Mouse (Mus musculus) limb, embryonic 12.5 days (tissue): ENCODE results near the gene Lgals3. TPM values are rescaled to one million over a fixed set of nuclear protein-coding genes. Genes with fewer than 3 reads are reported as not detected.

Source experiments
- ATAC-seq: fragments of 200-750 bp; cut with Nextera tagmentation; 2 replicates; pipeline ENCODE4 v1.8.0; 2017; ENCODE audit warnings: low read depth, moderate TSS enrichment; ENCODE audit not compliant: insufficient number of reproducible peaks, insufficient read depth, low FRiP score, low TSS enrichment
- H3K27ac ChIP-seq: fragments of 300-500 bp; sonication (generic); 2 replicates; pipeline ENCODE4 v1.5.1; 2016; ENCODE audit warnings: mild to moderate bottlenecking, moderate library complexity
- H3K27me3 ChIP-seq: fragments of 300-500 bp; sonication (generic); 2 replicates; pipeline ENCODE4 v1.6.1; 2016; ENCODE audit warnings: mild to moderate bottlenecking, moderate library complexity
- H3K36me3 ChIP-seq: fragments of 300-500 bp; sonication (generic); 2 replicates; pipeline ENCODE4 v1.6.1; 2016; ENCODE audit warnings: mild to moderate bottlenecking, moderate library complexity
- H3K4me1 ChIP-seq: fragments of 300-500 bp; sonication (generic); replicated peaks from 2 replicates; pipeline ENCODE4 v1.6.1; 2016
- H3K4me2 ChIP-seq: fragments of 300-500 bp; sonication (generic); 2 replicates; pipeline ENCODE4 v1.6.1; 2016; ENCODE audit warnings: mild to moderate bottlenecking, moderate library complexity
- H3K4me3 ChIP-seq: fragments of 300-500 bp; sonication (generic); replicated peaks from 2 replicates; pipeline ENCODE4 v1.5.1; 2016; ENCODE audit warnings: mild to moderate bottlenecking
- H3K9ac ChIP-seq: fragments of 300-500 bp; sonication (generic); replicated peaks from 2 replicates; pipeline ENCODE4 v1.6.1; 2016; ENCODE audit warnings: mild to moderate bottlenecking, moderate library complexity
- H3K9me3 ChIP-seq: fragments of 300-500 bp; sonication (generic); 2 replicates; pipeline ENCODE4 v1.6.1; 2016; ENCODE audit warnings: mild to moderate bottlenecking, moderate library complexity
- WGBS: fragments of 180-500 bp; shearing (Covaris S2); methylation state at CpG from one replicate; pipeline ENCODE4 v1.1.7; 2016; 5-methylcytosine and 5-hydroxymethylcytosine counted together
- polyA plus RNA-seq: library from polyadenylated mRNA; unstranded; fragments of >200 nt; fragmentation: Nextera tagmentation; extraction: Ambion mirVana; gene quantifications from 2 replicates; pipeline ENCODE4 v1.2.1, GENCODE M21; 2016

The Lgals3 gene
- polyA plus RNA-seq, 1 experiment from 2014 or later, result 0.87 TPM

DNA sequence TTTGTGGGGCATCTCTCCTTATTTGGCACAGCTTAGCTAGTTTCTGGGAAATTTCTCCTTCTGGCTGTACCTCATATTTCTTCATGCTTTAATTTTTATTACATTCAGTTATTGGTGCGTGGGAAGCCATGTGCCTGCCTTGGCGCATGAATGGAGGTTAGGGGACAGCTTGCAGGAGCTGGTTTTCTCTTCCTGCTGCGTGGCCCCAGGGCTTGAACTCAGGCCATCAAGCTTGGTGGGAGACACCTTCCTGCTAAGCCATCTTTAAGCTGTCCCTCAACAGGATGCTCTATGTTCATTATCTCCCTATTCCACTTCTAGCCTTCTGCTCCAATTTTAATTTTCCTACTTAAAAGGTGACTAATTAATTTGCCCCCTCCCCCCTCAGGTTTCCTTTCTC is 3.2 kb downstream of the Lgals3 start:
- H3K9ac ChIP-seq, result no peak overlapping the region
- no peak overlapping the region for H3K27ac ChIP-seq
- no peak overlapping the region for H3K4me3 ChIP-seq
- peaks cover 43% of the 10 kb centered on the region for H3K27me3 ChIP-seq
- H3K9me3 ChIP-seq, result no peaks in the 10 kb centered on the region
- WGBS, result 70% methylated on average over 3 of the region's 3 CpGs
- no peaks in the 10 kb centered on the region for H3K36me3 ChIP-seq
- H3K4me2 ChIP-seq, result no peak overlapping the region
- ATAC-seq, result no peak
- H3K4me1 ChIP-seq, result peaks cover 14% of the 10 kb centered on the region

GRCm38 (mm10) chr14:47371689-47372088 is 4.1 kb downstream of the Lgals3 start:
- 76% methylated on average over 6 of the region's 6 CpGs for WGBS

GRCm38 (mm10) chr14:47373728-47374678 is 6.5 kb downstream of the Lgals3 start:
- ATAC-seq, result peak; percentile 56; the same call in 1 of the 2 replicates
- H3K9me3 ChIP-seq, result no peaks in the 10 kb centered on the region
- peak overlapping the region; percentile 49 for H3K9ac ChIP-seq
- no peaks in the 10 kb centered on the region for H3K36me3 ChIP-seq
- H3K27ac ChIP-seq, result no peak overlapping the region
- WGBS, result 14% methylated on average over 49 of the region's 49 CpGs
- peaks cover 44% of the 10 kb centered on the region for H3K27me3 ChIP-seq
- H3K4me2 ChIP-seq, result peak overlapping the region; percentile 67
- peaks cover 9% of the 10 kb centered on the region for H3K4me1 ChIP-seq
- peak overlapping the region; percentile 36 for H3K4me3 ChIP-seq

More at GRCm38 (mm10) chr14:47371689-47372088, 4.1 kb downstream of the Lgals3 start:
- Histone ChIP-seq H3K9ac (no peak overlapping the region), H3K9me3 (no peaks in the 10 kb centered on the region), H3K27me3 (peaks cover 44% of the 10 kb centered on the region), H3K4me2 (no peak overlapping the region), H3K4me3 (no peak overlapping the region), H3K36me3 (no peaks in the 10 kb centered on the region), H3K27ac (no peak overlapping the region), H3K4me1 (peaks cover 14% of the 10 kb centered on the region)
- no peak for ATAC-seq

GRCm38 (mm10) chr14:47376526-47376925 is 9.0 kb downstream of the Lgals3 start:
- Histone ChIP-seq H3K9ac (no peak overlapping the region), H3K4me1 (peaks cover 9% of the 10 kb centered on the region), H3K9me3 (no peaks in the 10 kb centered on the region), H3K27me3 (peaks cover 44% of the 10 kb centered on the region), H3K36me3 (no peaks in the 10 kb centered on the region), H3K27ac (no peak overlapping the region), H3K4me3 (no peak overlapping the region), H3K4me2 (no peak overlapping the region)
- no peak for ATAC-seq
- WGBS, result 71% methylated on average over 2 of the region's 2 CpGs

GRCm38 (mm10) chr14:47378336-47378735 is 10.8 kb downstream of the Lgals3 start:
- H3K9me3 ChIP-seq, result no peaks in the 10 kb centered on the region
- H3K27ac ChIP-seq, result no peak overlapping the region
- peaks cover 9% of the 10 kb centered on the region for H3K4me1 ChIP-seq
- no peak overlapping the region for H3K9ac ChIP-seq
- no peak overlapping the region for H3K4me3 ChIP-seq
- H3K27me3 ChIP-seq, result peaks cover 29% of the 10 kb centered on the region
- ATAC-seq, result no peak
- no peaks in the 10 kb centered on the region for H3K36me3 ChIP-seq
- WGBS, result 74% methylated on average over 7 of the region's 7 CpGs
- no peak overlapping the region for H3K4me2 ChIP-seq

GRCm38 (mm10) chr14:47383911-47384310 is 16.4 kb downstream of the Lgals3 start:
- Histone ChIP-seq H3K4me3 (no peak overlapping the region), H3K36me3 (peaks cover 32% of the 10 kb centered on the region), H3K9me3 (no peaks in the 10 kb centered on the region), H3K9ac (no peak overlapping the region), H3K27me3 (no peaks in the 10 kb centered on the region), H3K27ac (no peak overlapping the region), H3K4me2 (no peak overlapping the region), H3K4me1 (no peaks in the 10 kb centered on the region)
- no peak for ATAC-seq
- WGBS, result 92% methylated on average over 7 of the region's 7 CpGs

DNA sequence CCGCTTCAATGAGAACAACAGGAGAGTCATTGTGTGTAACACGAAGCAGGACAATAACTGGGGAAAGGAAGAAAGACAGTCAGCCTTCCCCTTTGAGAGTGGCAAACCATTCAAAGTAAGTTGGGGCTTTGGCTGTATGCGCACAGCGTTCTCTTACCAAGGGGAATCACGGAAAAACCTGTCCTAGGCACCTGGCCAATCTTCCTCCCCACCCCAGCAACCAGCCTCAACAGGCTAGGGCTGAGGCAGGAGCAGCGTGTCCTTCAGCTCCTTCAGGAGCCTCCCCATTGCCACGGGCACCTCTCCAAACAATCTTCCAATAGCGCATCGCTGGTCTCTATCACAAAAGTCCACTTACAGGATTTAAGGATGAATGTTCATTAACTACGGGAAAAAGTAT is 17.1 kb downstream of the Lgals3 start:
- 89% methylated on average over 10 of the region's 10 CpGs for WGBS
- H3K27ac ChIP-seq, result no peak overlapping the region
- H3K36me3 ChIP-seq, result peaks cover 40% of the 10 kb centered on the region
- H3K9ac ChIP-seq, result no peak overlapping the region
- H3K4me1 ChIP-seq, result no peaks in the 10 kb centered on the region
- no peak overlapping the region for H3K4me2 ChIP-seq
- H3K27me3 ChIP-seq, result no peaks in the 10 kb centered on the region
- ATAC-seq, result no peak
- no peaks in the 10 kb centered on the region for H3K9me3 ChIP-seq
- no peak overlapping the region for H3K4me3 ChIP-seq

- no peak overlapping the region for H3K9ac ChIP-seq
- no peaks in the 10 kb centered on the region for H3K4me1 ChIP-seq
- H3K4me2 ChIP-seq, result no peak overlapping the region
- H3K36me3 ChIP-seq, result peaks cover 54% of the 10 kb centered on the region
- no peak overlapping the region for H3K4me3 ChIP-seq
- 0 out of 2 replicates have a peak overlapping the region, but pooled peaks have one; percentile 7 for H3K27ac ChIP-seq
- H3K9me3 ChIP-seq, result no peaks in the 10 kb centered on the region
- H3K27me3 ChIP-seq, result no peaks in the 10 kb centered on the region
- WGBS, result 70% methylated on average over 11 of the region's 11 CpGs
- no peak for ATAC-seq
These were observed 18.6 kb downstream of the Lgals3 start for GRCm38 (mm10) chr14:47386125-47386524.

GRCm38 (mm10) chr14:47393354-47394094 is 26.0 kb downstream of the Lgals3 start:
- no peak for ATAC-seq
- H3K36me3 ChIP-seq, result peaks cover 96% of the 10 kb centered on the region
- WGBS, result 80% methylated on average over 10 of the region's 10 CpGs
- no peaks in the 10 kb centered on the region for H3K4me1 ChIP-seq
- H3K4me3 ChIP-seq, result no peak overlapping the region
- no peak overlapping the region for H3K27ac ChIP-seq
- H3K9me3 ChIP-seq, result no peaks in the 10 kb centered on the region
- no peak overlapping the region for H3K4me2 ChIP-seq
- H3K27me3 ChIP-seq, result no peaks in the 10 kb centered on the region
- no peak overlapping the region for H3K9ac ChIP-seq

DNA sequence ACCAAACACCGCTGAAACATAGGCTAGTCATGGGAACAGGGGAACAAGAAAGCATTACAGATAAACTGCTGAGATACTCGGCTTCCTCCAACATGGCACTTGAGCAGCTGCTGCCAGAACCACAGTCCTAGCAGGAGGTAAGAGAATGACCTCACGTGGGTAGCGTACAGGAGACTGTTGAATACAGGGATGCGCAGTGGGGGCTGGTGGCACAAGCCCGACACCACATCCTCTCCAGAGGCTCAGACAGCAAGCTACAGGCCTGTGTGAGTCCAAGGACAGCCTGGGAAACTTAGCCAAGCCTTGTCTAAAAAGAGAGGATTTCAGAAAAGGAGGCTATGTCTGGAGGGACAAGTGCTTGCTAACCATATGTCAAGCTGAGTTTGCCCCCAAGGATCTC is 27.5 kb downstream of the Lgals3 start:
- H3K9me3 ChIP-seq, result no peaks in the 10 kb centered on the region
- H3K27ac ChIP-seq, result no peak overlapping the region
- no peaks in the 10 kb centered on the region for H3K27me3 ChIP-seq
- no peak for ATAC-seq
- H3K9ac ChIP-seq, result no peak overlapping the region
- H3K4me3 ChIP-seq, result no peak overlapping the region
- peaks cover 96% of the 10 kb centered on the region for H3K36me3 ChIP-seq
- H3K4me1 ChIP-seq, result no peaks in the 10 kb centered on the region
- WGBS, result 96% methylated on average over 6 of the region's 6 CpGs
- no peak overlapping the region for H3K4me2 ChIP-seq

- no peak for ATAC-seq
- Histone ChIP-seq H3K4me2 (no peak overlapping the region), H3K9ac (no peak overlapping the region), H3K27me3 (no peaks in the 10 kb centered on the region), H3K9me3 (no peaks in the 10 kb centered on the region), H3K36me3 (peaks cover 96% of the 10 kb centered on the region), H3K4me3 (no peak overlapping the region), H3K4me1 (no peaks in the 10 kb centered on the region), H3K27ac (no peak overlapping the region)
- WGBS, result 87% methylated on average over 15 of the region's 15 CpGs
These were observed 28.0 kb downstream of the Lgals3 start for GRCm38 (mm10) chr14:47395462-47396026.
